Mouse (Mus musculus) liver, embryonic 14.5 days (tissue): Measurements from ENCODE around the gene Thegl. TPM values are rescaled to one million over a fixed set of nuclear protein-coding genes. Genes with fewer than 3 reads are reported as not detected.
"Not testable (repeated sequence)": the region's sequence is repeated elsewhere in the genome, so short reads cannot be mapped to it uniquely, and the experiment has no call there.

ENCODE experiments used
- ATAC-seq: fragments of 200-750 bp; cut with Nextera tagmentation; 2 replicates; pipeline ENCODE4 v1.8.0; 2017; ENCODE audit warnings: moderate number of reproducible peaks, mild to moderate bottlenecking, moderate library complexity; ENCODE audit not compliant: insufficient read depth
- DNase-seq, 3 experiments: peaks; one replicate each; pipeline ENCODE4 v3.0.0-alpha.2; 2012 to 2013; ENCODE audit warnings: low read depth in 3 of 3, low spot score in 3 of 3
- H3K27ac ChIP-seq: fragments of 300-500 bp; sonication (generic); 2 replicates; pipeline ENCODE4 v1.5.1; 2014; ENCODE audit warnings: moderate library complexity, mild to moderate bottlenecking, control low read depth, inconsistent platforms
- H3K27me3 ChIP-seq: fragments of 300-500 bp; sonication (generic); 2 replicates; pipeline ENCODE4 v1.6.1; 2014; ENCODE audit warnings: mild to moderate bottlenecking, low read length, moderate library complexity; ENCODE audit not compliant: control insufficient read depth, insufficient read depth
- H3K36me3 ChIP-seq: fragments of 300-500 bp; sonication (generic); replicated peaks from 2 replicates; pipeline ENCODE4 v1.6.1; 2014; ENCODE audit warnings: low read depth; ENCODE audit not compliant: control insufficient read depth, insufficient read depth
- H3K4me1 ChIP-seq, 2 experiments: fragments of 200-500 bp in 1 of 2; fragments of 300-500 bp in 1 of 2; sonication (generic) in 1 of 2; replicated peaks; 2 replicates each; pipeline ENCODE4 v1.6.1; 2012 to 2014; ENCODE audit warnings: antibody characterized with exemption in 1 of 2, inconsistent platforms in 1 of 2, low read length in 1 of 2; ENCODE audit not compliant: control insufficient read depth in 2 of 2, insufficient read depth in 2 of 2
- H3K4me2 ChIP-seq: fragments of 300-500 bp; sonication (generic); 2 replicates; pipeline ENCODE4 v1.6.1; 2014; ENCODE audit warnings: low read depth, mild to moderate bottlenecking, control low read depth, moderate library complexity
- H3K4me3 ChIP-seq, 2 experiments: fragments of 200-500 bp in 1 of 2; fragments of 300-500 bp in 1 of 2; sonication (generic) in 1 of 2; 2 replicates each; pipeline ENCODE4 v1.5.1; 2012 to 2014; ENCODE audit warnings: low read depth in 2 of 2, low read length in 2 of 2, mild to moderate bottlenecking in 2 of 2, control low read depth in 1 of 2, inconsistent platforms in 1 of 2, moderate library complexity in 1 of 2; ENCODE audit not compliant: insufficient read depth in 1 of 2
- H3K9ac ChIP-seq: fragments of 300-500 bp; sonication (generic); replicated peaks from 2 replicates; pipeline ENCODE4 v1.6.1; 2014; ENCODE audit warnings: mild to moderate bottlenecking, control low read depth, moderate library complexity
- H3K9me3 ChIP-seq: fragments of 300-500 bp; sonication (generic); 2 replicates; pipeline ENCODE4 v1.6.1; 2016; ENCODE audit warnings: low read length, mixed read lengths; ENCODE audit not compliant: control insufficient read depth
- CTCF ChIP-seq: IDR thresholded peaks from 2 replicates; pipeline ENCODE4 v1.5.1; 2016; ENCODE audit warnings: antibody characterized with exemption, low read depth, control low read depth
- EP300 ChIP-seq: IDR thresholded peaks from 2 replicates; pipeline ENCODE4 v1.6.1; 2016; ENCODE audit warnings: antibody characterized with exemption, low read depth
- WGBS: fragments of 180-500 bp; shearing (Covaris S2); extraction: QIAGEN DNeasy Blood & Tissue Kit; methylation state at CpG from one replicate; pipeline ENCODE4 v1.1.7; 2014; ENCODE audit not compliant: insufficient replicate concordance; 5-methylcytosine and 5-hydroxymethylcytosine counted together
- polyA plus RNA-seq, 2 experiments: library from polyadenylated mRNA; depleted of rRNA in 1 of 2; stranded (reverse) in 1 of 2; unstranded in 1 of 2; fragments of >200 nt; fragmentation: Nextera tagmentation in 1 of 2; extraction: Ambion mirVana in 1 of 2; gene quantifications; 2 replicates each; pipeline versions ENCODE4 v1.2.1 to v1.2.3; 2012 to 2014

The Thegl gene
- polyA plus RNA-seq (2012; rRNA removed): 0.18 and 0.24 TPM in 2 replicates
- polyA plus RNA-seq (2014; fragmentation: Nextera tagmentation; extraction: Ambion mirVana): 0.33 and 0.43 TPM in 2 replicates

DNA sequence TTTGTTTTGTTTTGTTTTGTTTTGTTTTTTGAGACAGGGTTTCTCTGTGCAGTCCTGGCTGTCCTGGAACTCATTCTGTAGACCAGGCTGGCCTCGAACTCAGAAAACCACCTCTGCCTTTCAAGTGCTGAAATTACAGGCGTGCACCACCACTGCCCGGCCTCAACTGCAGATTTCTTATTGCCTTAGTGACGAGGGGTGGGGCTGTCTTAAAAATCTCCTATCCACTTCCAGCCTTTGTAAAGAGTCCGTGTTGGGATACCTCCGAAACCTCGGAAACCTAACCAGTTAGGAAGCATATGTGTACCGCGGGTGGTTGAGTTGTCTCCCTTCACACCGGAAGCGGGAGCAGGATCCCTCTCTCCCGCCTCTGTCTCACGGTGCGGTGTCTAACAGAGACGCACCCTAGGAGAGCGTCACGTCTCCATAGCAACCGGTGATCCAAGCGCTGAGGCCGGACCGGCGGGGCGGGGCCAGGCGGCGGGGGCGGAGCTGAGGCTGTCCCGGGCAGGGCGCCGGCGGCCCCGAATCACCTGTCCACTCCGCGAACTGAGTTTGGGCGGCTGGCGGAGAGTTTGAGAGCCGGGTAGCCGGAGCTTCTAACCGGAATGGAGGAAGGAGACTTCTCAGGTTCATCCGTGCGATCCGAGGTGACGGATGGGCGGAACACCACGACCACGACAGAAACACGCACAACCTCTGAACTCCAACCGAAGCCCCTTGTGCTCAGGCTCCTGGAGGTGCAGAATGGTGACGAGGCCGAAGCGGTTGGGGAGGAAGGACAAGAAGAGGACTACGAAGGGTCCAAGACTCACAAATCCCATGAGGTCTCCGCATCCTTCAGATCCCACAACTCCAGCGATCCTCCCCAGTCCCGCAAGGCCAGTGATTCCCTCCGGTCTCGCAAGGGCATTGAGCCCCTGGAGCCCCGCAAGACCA lies at the start of gene Thegl:
Thegl (plus strand) TSS at position 480 of the 939 bp plus-strand sequence.
- Histone ChIP-seq H3K36me3 (no peaks in the 10 kb centered on the region), H3K4me2 (peak within 1 kb of the TSS; percentile 76), H3K27me3 (no peaks in the 10 kb centered on the region), H3K4me3 (peak within 1 kb of the TSS; percentile 35 to 54), H3K9ac (no peak within 1 kb of the TSS), H3K27ac (no peak within 1 kb of the TSS), H3K4me1 (peaks cover 0 to 2% of the 10 kb centered on the region in 2 experiments; a peak in 3 of 4 replicates), H3K9me3 (no peaks in the 10 kb centered on the region)
- peak; percentile 82 to 87 (median 85) for DNase-seq
- WGBS: 10% methylated on average over 57 of the region's 57 CpGs
- TF ChIP-seq EP300: no peak
- no peak for TF ChIP-seq CTCF
- ATAC-seq: peak; percentile 96

DNA sequence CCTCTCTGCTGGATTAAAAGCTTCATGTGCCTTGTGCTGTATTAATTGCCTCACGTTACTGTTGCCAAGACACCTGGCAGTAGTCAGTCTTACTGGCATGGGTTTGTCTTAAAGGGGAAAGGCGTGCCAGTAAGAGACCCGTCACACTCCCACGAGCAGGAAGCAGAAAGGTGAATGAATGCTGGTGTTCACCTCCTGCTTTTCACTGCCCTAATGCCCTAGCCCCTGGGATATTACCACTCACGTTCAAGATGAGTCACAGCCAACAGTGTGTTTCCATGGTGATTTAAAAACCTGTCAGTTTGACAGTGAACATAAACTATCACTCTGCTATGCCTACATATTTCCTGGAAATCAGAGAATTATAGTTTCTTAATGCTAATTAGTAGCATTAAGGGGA lies 46.6 kb upstream of the Thegl start:
- Histone ChIP-seq H3K9me3 (no peaks in the 10 kb centered on the region), H3K27ac (no peak overlapping the region), H3K9ac (no peak overlapping the region), H3K4me1 (peaks cover 3 to 6% of the 10 kb centered on the region in 2 experiments; a peak in 3 of 4 replicates), H3K36me3 (peaks cover 57% of the 10 kb centered on the region), H3K4me2 (no peak overlapping the region), H3K4me3 (no peak overlapping the region), H3K27me3 (no peaks in the 10 kb centered on the region)
- ATAC-seq: no peak
- DNase-seq: no peak
- WGBS: 71% methylated on average over 5 of the region's 5 CpGs
- TF ChIP-seq EP300 (no peak), CTCF (no peak)

DNA sequence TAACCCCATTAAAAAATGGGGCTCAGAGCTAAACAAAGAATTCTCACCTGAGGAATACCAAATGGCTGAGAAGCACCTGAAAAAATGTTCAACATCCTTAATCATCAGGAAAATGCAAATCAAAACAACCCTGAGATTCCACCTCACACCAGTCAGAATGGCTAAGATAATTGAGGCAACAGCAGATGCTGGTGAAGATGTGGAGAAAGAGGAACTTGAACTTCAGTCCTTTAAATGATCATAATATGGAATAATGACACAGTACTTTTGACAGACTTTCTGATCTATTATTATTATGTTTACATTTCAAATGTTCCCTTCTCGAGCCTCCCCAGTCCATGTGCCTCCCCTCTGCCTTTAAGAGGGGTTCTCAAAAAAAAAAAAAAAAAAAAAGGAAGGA lies 44.7 kb upstream of the Thegl start:
- not testable (repeated sequence) for H3K27me3 ChIP-seq, H3K4me2 ChIP-seq, H3K9me3 ChIP-seq, H3K4me3 ChIP-seq, H3K27ac ChIP-seq, DNase-seq, H3K9ac ChIP-seq, ATAC-seq
- Histone ChIP-seq H3K36me3 (peaks cover 42% of the 10 kb centered on the region), H3K4me1 (peaks cover 7 to 10% of the 10 kb centered on the region in 2 experiments; a peak in 3 of 4 replicates)
- 41% methylated on average over 1 of the region's 1 CpGs for WGBS

DNA sequence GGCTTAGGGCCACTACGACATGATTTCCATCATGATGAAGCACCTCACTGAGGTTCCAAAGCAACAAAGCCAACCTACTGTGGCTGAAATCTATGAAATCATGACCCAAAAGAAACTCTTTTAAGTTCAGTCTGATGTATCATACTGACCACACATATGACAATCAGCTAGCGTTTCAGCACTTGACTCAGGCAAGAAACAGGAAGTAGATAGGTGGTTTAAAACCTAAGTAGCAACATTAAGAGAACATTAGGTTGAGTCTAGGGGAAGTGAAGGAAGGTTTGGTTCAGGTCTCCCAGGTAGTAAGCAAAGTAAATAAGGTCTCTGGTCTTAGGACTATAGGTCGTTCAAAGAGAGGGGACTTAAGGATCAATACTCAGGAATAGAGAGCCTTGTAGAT lies 42.3 kb upstream of the Thegl start:
- no peaks in the 10 kb centered on the region for H3K27me3 ChIP-seq
- TF ChIP-seq CTCF (no peak), EP300 (no peak)
- DNase-seq: no peak
- no peak overlapping the region for H3K27ac ChIP-seq
- peaks cover 10% of the 10 kb centered on the region in 2 experiments; a peak in 3 of 4 replicates for H3K4me1 ChIP-seq
- H3K9ac ChIP-seq: peak overlapping the region; percentile 94
- no peak for ATAC-seq
- peaks cover 35% of the 10 kb centered on the region for H3K36me3 ChIP-seq
- no peaks in the 10 kb centered on the region for H3K9me3 ChIP-seq
- 30% methylated on average over 3 of the region's 3 CpGs for WGBS
- H3K4me2 ChIP-seq: peak overlapping the region; percentile 92
- peak overlapping the region; percentile 86 to 99 for H3K4me3 ChIP-seq

DNA sequence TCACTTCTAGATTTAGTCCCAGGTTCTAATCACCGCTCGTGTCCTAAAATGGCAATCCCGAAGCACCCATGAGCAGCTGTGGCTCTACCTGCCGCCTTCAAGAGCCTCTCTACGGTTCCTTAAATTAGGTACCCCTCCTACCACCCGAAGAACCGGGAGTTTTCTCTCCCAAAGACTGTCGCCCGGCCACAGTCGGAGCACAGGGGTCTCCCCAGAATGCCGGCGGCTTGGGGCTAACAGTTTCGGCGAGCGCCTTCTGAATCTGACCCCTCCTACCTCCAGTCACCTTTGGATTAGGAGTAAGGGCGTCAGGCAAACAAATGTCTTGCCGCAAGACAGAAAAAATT lies 41.6 kb upstream of the Thegl start:
- TF ChIP-seq CTCF: no peak
- TF ChIP-seq EP300: no peak
- peak overlapping the region; percentile 92 for H3K4me2 ChIP-seq
- H3K4me3 ChIP-seq: peak overlapping the region; percentile 86 to 99
- no peaks in the 10 kb centered on the region for H3K9me3 ChIP-seq
- WGBS: 6% methylated on average over 17 of the region's 17 CpGs
- peak overlapping the region; percentile 39; the same call in 1 of the 2 replicates for H3K27ac ChIP-seq
- no peaks in the 10 kb centered on the region for H3K27me3 ChIP-seq
- H3K9ac ChIP-seq: peak overlapping the region; percentile 94
- peak; percentile 22 for ATAC-seq
- DNase-seq: no peak
- H3K36me3 ChIP-seq: peaks cover 32% of the 10 kb centered on the region
- peaks cover 10% of the 10 kb centered on the region in 2 experiments; a peak in 3 of 4 replicates for H3K4me1 ChIP-seq
